Mouse (Mus musculus) Patski (cell line): ENCODE data around the gene Itch. TPM values are rescaled to one million over a fixed set of nuclear protein-coding genes. Genes with fewer than 3 reads are reported as not detected.

ENCODE experiments used
- ATAC-seq: fragments of 100-300 bp; one replicate; pipeline ENCODE4 v1.8.0; 2021
- CTCF ChIA-PET: fragments of 350-600 bp; sonication (Branson Sonifier 250); formaldehyde crosslinking; loops from one replicate; lab custom pipeline; 2022; ENCODE audit warnings: inconsistent platforms; lab: Charles Lee
- POLR2A ChIA-PET: fragments of 350-600 bp; sonication (Branson Sonifier 250); formaldehyde crosslinking; loops from one replicate; lab custom pipeline; 2022; ENCODE audit warnings: antibody characterized with exemption, inconsistent platforms; lab: Charles Lee
- DNase-seq: peaks from one replicate; pipeline ENCODE4 v3.0.0-alpha.2; 2011; ENCODE audit warnings: low read depth, low spot score
- H3K27me3 ChIP-seq: fragments of 371-371 bp; one replicate; pipeline ENCODE4 v1.5.1; 2021
- CTCF ChIP-seq: fragments of 100-300 bp; IDR thresholded peaks from one replicate; pipeline ENCODE4 v1.5.1; 2021
- in situ Hi-C: fragments of 300-500 bp; cut with MboI; formaldehyde crosslinking; loops from 3 replicates; pipeline ENCODE4 v1.11.1; 2018; ENCODE audit warnings: low pct_unique_long_range_greater_than_20kb, mixed read lengths
- polyA plus RNA-seq: library from polyadenylated mRNA; unstranded; gene quantifications from one replicate; pipeline ENCODE4 v1.2.3, GENCODE M21; 2021

The Itch gene
- 51.0 TPM for polyA plus RNA-seq

GRCm38 (mm10) chr2:155133011-155133976 lies at the start of gene Itch:
Gene Itch (plus strand): TSS chr2:155133509.
- no peak for TF ChIP-seq CTCF
- ATAC-seq (peak; percentile 87), DNase-seq (peak; percentile 56)
- in situ Hi-C loops: no loop called here
- CTCF ChIA-PET: interaction anchor here (0.7 to 1.0 kb wide), 3 partner anchors 9 to 240 kb away, joined by 3 to 4 read pairs (median 3); partner anchors contain the start of gene Eif2s2
- H3K27me3 ChIP-seq: no peaks in the 10 kb centered on the region
- POLR2A ChIA-PET: no interaction called here

GRCm38 (mm10) chr2:155084546-155084945 lies 48.8 kb upstream of the Itch start:
- DNase-seq (no peak), ATAC-seq (no peak)
- no peak for TF ChIP-seq CTCF
- ChIA-PET CTCF (no interaction called here), POLR2A (no interaction called here)
- H3K27me3 ChIP-seq: no peaks in the 10 kb centered on the region
- in situ Hi-C loops: loop anchor here (5.0 to 25.0 kb wide), 3 partner anchors 88 to 303 kb away; partner anchors contain the start of gene Trp53inp2

- H3K27me3 ChIP-seq: no peaks in the 10 kb centered on the region
- ChIA-PET POLR2A (no interaction called here), CTCF (no interaction called here)
- no peak for TF ChIP-seq CTCF
- ATAC-seq (no peak), DNase-seq (no peak)
- in situ Hi-C loops: loop anchor here (10.0 to 25.0 kb wide), 2 partner anchors 118 to 301 kb away; partner anchors contain the start of gene Trp53inp2
These were observed 47.0 kb upstream of the Itch start for GRCm38 (mm10) chr2:155086328-155086727.

GRCm38 (mm10) chr2:155088264-155088663 lies 45.0 kb upstream of the Itch start:
- in situ Hi-C loops: loop anchor here (10.0 to 25.0 kb wide), 2 partner anchors 117 to 299 kb away; partner anchors contain the start of gene Trp53inp2
- H3K27me3 ChIP-seq: no peaks in the 10 kb centered on the region
- POLR2A ChIA-PET: no interaction called here
- CTCF ChIA-PET: no interaction called here
- ATAC-seq: no peak
- DNase-seq: no peak
- no peak for TF ChIP-seq CTCF

GRCm38 (mm10) chr2:155090909-155091742 lies 42.2 kb upstream of the Itch start:
- ChIA-PET POLR2A (interaction anchor here (0.6 kb wide), 1 partner anchor 98 kb away, joined by 3 read pairs; no protein-coding TSS in a partner anchor), CTCF (interaction anchor here (1.6 kb wide), 1 partner anchor 10 kb away, joined by 5 read pairs; no protein-coding TSS in a partner anchor)
- no peak for DNase-seq
- in situ Hi-C loops: loop anchor here (25.0 kb wide), 1 partner anchor 296 kb away; the partner anchor contains the start of gene Trp53inp2
- no peak for ATAC-seq
- no peak for TF ChIP-seq CTCF
- H3K27me3 ChIP-seq: no peaks in the 10 kb centered on the region

- TF ChIP-seq CTCF: no peak
- in situ Hi-C loops: loop anchor here (25.0 kb wide), 1 partner anchor 296 kb away; the partner anchor contains the start of gene Trp53inp2
- H3K27me3 ChIP-seq: no peaks in the 10 kb centered on the region
- ATAC-seq (no peak), DNase-seq (no peak)
- ChIA-PET CTCF (interaction anchor here (1.6 kb wide), 1 partner anchor 10 kb away, joined by 5 read pairs; no protein-coding TSS in a partner anchor), POLR2A (no interaction called here)
These were observed 41.6 kb upstream of the Itch start for GRCm38 (mm10) chr2:155091743-155092075.

- no peaks in the 10 kb centered on the region for H3K27me3 ChIP-seq
- ATAC-seq: no peak
- TF ChIP-seq CTCF: no peak
- in situ Hi-C loops: loop anchor here (25.0 kb wide), 1 partner anchor 294 kb away; the partner anchor contains the start of gene Trp53inp2
- DNase-seq: no peak
- ChIA-PET POLR2A (no interaction called here), CTCF (no interaction called here)
These were observed 39.9 kb upstream of the Itch start for GRCm38 (mm10) chr2:155093418-155093817.

GRCm38 (mm10) chr2:155098720-155099380 lies 34.5 kb upstream of the Itch start:
- H3K27me3 ChIP-seq: no peaks in the 10 kb centered on the region
- POLR2A ChIA-PET: no interaction called here
- in situ Hi-C loops: loop anchor here (25.0 kb wide), 1 partner anchor 288 kb away; the partner anchor contains the start of gene Trp53inp2
- CTCF ChIA-PET: no interaction called here
- ATAC-seq (no peak), DNase-seq (no peak)
- TF ChIP-seq CTCF: peak; percentile 38

GRCm38 (mm10) chr2:155099421-155099820 lies 33.9 kb upstream of the Itch start:
- in situ Hi-C loops: loop anchor here (25.0 kb wide), 1 partner anchor 288 kb away; the partner anchor contains the start of gene Trp53inp2
- DNase-seq: no peak
- no peaks in the 10 kb centered on the region for H3K27me3 ChIP-seq
- TF ChIP-seq CTCF: no peak
- ChIA-PET POLR2A (no interaction called here), CTCF (interaction anchor here (1.1 kb wide), 1 partner anchor 54 kb away, joined by 3 read pairs; no protein-coding TSS in a partner anchor)
- no peak for ATAC-seq
